Mouse (Mus musculus) layer of hippocampus, postnatal 36 days (tissue): ENCODE measurements around the gene Adgrl2. TPM values are rescaled to one million over a fixed set of nuclear protein-coding genes. Genes with fewer than 3 reads are reported as not detected.

ENCODE experiments used
- DNase-seq, 2 experiments: peaks; one replicate each; pipeline ENCODE4 v3.0.0; 2022
- total RNA-seq, 2 experiments: library from RNA; stranded (reverse); gene quantifications; 2 replicates each; pipeline ENCODE4 v1.2.3; 2021

Gene Adgrl2
- total RNA-seq, 2 experiments from 2014 or later: 59.1 to 61.5 TPM

DNA sequence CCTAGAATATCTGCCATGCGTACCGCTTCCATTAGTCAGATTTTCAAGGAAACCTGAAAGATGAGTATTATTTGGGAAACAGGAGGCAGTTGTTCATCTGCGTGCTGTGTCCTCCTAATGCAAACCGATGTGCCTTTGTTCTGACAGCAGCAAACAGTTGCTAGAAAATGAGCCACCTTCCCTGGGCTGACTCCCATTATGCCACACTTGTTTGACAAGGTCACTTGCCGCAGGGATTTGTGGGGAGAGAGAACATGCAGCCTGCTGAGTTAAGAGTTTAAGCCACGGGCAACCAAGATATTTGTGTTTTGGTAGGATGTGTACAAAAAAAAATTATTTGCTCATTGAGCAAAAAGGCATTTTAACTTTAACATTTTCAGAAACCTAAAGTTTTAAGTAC lies 69.5 kb downstream of the Adgrl2 start:
- no peak for DNase-seq

DNA sequence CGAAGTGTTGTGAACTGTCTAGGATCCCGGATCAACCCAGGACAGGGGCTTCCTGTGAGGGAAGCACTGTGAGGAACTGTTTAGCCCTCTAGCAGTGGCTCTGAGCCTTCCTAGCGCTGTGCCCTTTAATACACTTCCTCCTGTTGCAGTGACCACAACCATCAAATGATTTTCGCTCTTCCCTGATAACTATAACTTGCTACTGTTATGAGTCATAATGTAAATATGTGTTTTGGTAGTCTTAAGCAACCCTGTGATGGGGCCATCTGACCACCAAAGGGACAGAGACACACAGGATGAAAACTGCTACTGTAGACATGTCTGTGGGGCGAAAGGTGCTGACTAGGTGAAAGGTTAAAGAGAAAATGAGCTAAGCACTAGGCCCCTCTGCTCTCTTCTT lies 71.9 kb downstream of the Adgrl2 start:
- DNase-seq: no peak

GRCm38 (mm10) chr3:148917837-148918236 lies 72.5 kb downstream of the Adgrl2 start:
- no peak for DNase-seq

GRCm38 (mm10) chr3:148916226-148916625 lies 74.1 kb downstream of the Adgrl2 start:
- DNase-seq: no peak

DNA sequence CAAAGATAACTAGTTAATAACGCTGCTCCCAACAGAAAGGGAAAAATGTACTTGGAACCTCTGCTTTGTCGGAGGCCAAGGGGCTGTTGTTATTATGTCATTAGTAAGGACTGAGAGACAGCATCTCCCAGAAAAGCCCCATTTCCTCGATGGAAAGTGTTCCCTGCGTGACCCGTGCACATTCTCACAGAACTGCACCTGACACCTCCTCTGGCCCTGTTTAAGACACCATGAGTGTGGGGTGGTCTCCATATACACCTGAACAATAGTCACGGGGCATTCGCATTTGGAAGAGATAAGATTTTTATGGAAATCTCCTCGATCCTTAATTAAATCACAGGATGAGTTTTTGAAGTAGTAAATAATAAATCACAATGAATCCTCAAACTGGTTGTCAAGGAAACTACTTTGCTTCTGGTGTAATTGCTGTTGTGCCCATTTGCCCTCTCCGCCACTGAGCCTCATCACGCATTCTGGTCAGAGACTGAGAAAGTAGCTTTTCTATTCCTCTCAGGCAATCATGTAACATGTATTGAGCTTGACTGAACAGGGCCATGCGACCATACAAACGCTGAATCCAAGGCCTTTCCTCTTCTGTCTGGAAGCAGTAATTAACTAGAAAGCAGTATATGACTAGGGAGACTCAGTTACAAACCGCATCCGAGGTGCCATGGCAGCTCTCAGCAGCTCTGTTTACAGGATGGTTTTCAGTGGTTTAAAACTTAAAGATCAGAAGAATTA lies 77.2 kb downstream of the Adgrl2 start:
- no peak for DNase-seq

- no peak for DNase-seq
These were observed 77.8 kb downstream of the Adgrl2 start for GRCm38 (mm10) chr3:148912536-148912935.

DNA sequence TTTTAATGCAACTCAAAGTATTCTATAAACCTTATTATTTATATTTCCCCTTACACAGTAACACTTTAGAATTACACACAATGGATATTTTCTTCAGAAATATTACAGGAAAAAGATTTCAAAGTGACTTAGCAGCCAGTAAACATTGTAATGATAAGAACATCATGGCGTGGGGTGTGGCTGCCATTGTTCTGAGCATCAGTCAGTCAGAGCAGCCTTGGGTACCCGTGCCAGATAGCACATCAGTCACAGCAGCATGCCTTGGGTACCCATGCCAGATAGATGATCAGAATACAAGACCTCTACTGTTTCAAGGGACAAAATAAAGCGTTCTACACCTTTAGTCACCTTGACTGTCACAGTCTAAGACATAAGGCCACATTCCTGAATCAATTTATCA lies 82.5 kb downstream of the Adgrl2 start:
- no peak for DNase-seq

- DNase-seq: no peak
These were observed 83.2 kb downstream of the Adgrl2 start for GRCm38 (mm10) chr3:148907024-148907778.

DNA sequence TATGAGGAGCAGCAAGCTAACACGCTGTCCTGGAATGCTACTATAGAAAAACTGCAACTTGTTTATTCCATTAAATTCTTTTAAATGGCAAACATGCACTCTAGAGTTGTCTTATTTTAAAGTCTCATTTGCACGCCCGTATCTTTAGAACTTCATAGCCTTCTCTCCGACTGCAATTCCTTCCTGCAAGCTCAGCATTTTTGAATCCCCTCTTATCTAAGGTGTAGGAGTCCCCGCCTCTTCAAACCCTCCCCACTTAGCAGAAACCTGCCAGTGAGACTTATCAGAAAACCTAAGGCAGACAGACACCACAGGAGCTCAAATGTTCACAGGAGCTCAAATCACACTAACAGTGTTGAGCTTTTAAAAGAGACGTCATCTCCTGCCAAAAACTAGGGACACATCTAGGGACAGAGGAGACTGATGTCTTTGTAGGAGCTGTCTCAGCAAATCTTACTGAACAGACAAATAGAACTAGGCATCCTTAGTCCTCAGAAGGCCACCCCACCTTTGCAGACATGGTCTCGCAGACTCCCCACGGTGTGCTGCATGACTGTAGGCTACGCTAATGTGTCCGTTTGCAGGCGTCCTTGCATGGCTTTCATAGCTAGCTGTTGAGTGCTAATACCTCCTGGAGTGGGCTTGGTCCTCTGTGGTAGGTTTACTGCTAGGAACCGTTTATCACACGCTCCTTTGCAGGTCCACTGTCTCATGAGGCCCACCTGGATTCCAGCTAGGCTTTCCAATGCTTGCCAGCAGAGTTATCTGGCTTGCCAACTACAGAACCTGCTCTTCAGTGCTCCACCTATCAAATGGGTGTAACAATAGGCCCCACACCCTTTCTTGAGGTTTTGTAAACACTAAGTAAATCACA lies 84.2 kb downstream of the Adgrl2 start:
- no peak for DNase-seq

GRCm38 (mm10) chr3:148905435-148905834 lies 84.9 kb downstream of the Adgrl2 start:
- no peak for DNase-seq

GRCm38 (mm10) chr3:148899857-148900256 lies 90.5 kb downstream of the Adgrl2 start:
- no peak for DNase-seq

DNA sequence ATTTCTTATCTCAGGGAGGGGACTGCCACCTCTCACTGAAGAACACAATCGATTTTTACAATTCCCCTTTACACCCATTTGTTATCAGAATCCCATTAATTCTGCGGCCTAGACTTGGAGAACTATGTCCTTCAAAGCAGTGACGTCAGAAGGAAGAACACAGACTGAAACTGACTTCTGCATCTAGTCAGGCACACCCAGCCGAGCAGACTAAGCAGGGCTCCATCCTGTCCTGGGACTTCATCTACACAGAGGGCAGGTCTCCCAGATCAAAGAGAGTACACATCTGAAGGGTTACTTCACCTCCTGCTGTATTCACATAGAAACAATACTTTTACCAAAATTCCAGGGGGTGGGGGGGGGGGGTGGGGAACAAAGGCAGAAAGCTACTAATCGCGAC lies 90.9 kb downstream of the Adgrl2 start:
- DNase-seq: no peak

GRCm38 (mm10) chr3:148898535-148899250 lies 91.7 kb downstream of the Adgrl2 start:
- no peak for DNase-seq

DNA sequence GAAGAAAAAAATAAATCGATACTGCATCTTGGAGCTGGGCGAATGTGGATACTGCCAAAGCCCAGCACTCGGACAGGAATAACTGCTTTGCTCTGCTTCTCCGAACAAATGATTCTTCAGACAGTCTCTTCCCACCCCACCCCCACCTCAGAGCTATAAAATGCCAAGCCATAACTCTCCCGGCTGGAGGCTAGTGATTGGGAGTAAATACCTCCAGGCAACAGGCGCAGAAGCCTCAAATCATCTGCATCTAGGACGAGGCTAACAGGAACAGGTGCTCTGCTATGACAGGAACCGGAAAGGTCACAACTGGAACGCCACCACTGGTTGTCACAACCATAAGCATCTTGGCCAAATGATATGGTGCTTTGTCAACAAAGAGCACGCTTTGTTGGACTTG lies 94.1 kb downstream of the Adgrl2 start:
- no peak for DNase-seq

GRCm38 (mm10) chr3:148895396-148896109 lies 94.8 kb downstream of the Adgrl2 start:
- DNase-seq: no peak

- DNase-seq: no peak
These were observed 95.5 kb downstream of the Adgrl2 start for GRCm38 (mm10) chr3:148894867-148895266.

DNA sequence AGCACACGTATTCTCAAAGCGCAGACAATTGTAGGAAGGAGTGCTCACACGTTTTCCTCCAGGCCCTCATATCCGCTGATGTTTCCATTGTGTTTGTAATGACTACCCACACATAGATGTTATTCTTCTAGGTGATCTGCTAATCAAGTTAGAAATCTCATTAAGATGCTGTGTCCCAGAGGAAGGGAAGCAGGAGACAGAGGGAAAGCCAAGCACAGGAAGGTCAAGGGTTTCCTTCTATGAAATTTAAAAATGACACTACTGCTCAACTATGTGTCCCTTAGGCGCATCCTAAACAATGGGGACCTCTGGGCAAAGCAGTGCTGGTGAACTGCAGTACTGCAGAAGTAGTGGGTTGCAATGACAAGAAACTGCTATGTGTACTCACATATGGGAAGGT lies 102.5 kb downstream of the Adgrl2 start:
- no peak for DNase-seq

GRCm38 (mm10) chr3:148886956-148887355 lies 103.4 kb downstream of the Adgrl2 start:
- no peak for DNase-seq

DNA sequence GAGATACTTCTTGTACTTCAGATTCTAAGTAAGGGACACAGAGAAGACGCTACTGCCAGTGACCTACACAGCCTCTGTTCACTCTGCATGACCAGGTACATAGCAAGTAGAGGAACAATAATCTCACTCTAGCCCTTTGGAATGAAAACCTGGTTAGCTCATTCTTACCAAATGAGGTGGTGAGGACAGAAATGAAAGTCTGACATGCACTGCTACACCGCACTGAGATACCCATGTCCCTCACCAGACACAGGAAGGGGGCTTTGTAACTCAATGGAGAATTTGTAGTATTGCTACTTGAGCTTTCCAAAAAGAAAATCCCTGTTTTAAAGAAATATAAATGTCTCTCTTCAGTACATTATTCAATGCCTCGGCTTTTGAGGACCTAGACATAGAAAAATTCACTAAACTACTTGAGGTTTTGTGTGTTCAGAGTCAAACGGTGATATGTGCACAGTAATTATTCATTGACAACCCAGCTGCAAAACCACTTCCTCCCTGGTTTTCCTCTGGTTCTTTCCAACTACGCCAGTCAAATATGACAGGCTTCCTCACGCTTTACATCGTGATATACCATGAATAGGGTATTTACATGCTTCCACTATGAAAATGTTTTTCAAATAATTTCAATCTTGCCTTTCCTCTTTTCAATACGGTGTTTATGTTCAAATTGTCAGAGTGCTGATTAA lies 104.2 kb downstream of the Adgrl2 start:
- no peak for DNase-seq

DNA sequence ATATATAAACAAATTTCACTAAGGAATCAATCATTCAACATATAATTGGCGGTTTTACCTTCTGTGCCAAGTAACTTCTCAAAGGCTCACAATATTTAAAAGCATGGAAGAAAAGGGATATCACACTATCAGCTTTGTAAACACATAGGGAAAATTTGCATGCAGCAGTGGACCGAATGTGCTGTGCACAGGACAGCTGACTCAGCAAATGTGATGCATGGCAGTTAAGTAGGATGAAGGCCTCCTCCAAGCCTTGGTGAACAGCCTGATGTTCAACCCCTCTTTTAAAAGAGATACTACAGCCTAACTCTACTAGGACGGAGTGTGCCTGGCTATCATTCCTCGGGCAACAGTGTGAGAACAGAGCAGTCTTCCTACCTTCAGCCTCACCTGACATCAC lies 105.2 kb downstream of the Adgrl2 start:
- no peak for DNase-seq

- DNase-seq: no peak
These were observed 108.9 kb downstream of the Adgrl2 start for GRCm38 (mm10) chr3:148881431-148881830.
